Mouse (Mus musculus) A20 (cell line): ENCODE measurements around the gene Ppp1r13b.

Experiments used
- DNase-seq: peaks from one replicate; pipeline ENCODE4 v3.0.0-alpha.2; 2011; ENCODE audit warnings: low read depth, low spot score

The Ppp1r13b gene

DNA sequence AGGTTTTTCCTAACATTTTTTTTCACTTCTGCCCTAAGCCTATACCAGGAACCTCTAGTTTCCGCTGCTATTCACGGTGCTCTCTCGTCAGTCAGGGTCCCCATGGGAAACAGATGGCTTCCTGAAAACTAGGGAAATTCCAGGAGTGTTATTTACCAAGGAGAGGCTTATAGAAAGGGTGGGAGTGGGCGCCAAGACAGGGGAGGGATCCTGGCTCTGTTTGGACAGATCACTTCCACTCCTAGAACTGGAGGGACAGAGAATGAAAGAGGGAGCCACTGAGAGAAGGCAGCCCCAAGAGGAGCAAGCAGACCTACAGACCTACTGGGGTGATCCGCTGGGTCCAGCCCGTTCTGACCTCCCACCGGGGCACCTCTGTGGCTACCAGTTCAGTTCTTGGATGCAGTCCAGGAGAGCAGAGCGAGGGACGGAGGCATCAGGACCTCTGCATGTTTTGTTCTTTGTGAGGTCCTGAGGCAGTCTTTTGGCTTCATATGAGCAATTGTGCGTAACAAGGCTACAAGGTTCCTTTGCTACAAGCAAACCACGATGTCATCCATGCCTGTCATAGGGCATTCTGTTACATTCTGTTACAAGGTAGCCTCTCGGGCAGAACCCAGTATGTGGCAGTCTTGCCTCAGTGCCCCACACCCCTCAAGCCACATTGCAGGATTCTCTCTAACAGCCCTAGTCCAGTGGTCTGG is 8.8 kb upstream of the Ppp1r13b start:
- DNase-seq, result peak; percentile 30

DNA sequence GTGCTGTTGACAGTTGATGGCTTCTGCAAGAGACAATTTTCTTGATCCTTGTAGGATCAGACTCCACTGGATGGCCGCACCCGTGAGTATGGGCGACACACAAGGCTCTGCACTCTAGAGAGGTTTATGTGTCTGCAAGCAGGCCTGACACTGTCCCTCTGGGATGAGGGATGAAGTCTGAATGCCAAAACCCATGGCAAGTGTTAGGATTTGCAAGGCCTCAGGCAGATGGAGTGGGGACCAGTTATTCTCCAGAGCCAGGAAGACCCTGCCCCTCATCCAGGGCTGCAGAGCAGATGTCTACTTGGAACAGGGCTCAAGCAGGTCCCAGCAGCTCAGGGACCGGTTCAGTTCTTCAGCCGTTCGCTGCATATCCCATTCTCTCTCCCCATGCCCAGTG is 7.9 kb upstream of the Ppp1r13b start:
- no peak for DNase-seq

DNA sequence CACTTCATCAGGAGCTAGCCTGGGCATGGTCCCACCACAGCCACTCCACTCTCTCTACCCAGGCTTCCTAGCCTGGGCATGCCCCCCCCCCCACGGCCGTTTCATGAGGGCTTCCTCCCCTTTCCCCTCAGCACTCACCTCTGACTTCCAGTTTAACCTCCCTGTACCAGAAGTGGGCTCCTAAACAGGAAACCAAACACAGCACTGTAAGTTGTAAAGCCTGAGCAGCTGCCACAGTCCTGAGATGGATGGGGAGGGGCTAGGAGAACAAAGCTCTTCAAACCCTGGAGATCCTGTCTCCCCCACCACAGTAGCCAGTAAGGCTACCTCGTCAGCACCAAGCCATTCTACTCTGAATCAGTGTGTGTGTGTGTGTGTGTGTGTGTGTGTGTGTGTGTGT is 6.1 kb upstream of the Ppp1r13b start:
- no peak for DNase-seq

DNA sequence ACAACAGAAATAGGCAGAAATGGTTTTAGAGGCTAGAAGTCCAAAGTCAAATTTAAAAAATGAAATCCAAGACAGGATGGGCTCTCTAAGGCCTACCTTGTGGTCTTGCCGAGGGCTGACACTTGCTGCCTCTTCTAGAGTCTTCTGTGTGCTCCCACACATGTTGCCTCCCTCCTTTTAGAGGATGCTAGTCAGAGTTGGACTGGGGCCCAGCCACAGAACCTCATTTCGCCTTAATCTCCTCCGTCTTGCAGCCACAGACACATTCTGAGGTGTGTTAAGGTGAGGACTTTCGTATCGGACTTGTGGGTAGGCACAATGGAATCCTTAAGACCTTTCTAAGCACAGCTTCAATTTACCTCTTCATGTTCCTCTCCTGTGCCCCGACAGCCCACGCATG is 4.9 kb upstream of the Ppp1r13b start:
- DNase-seq, result no peak

DNA sequence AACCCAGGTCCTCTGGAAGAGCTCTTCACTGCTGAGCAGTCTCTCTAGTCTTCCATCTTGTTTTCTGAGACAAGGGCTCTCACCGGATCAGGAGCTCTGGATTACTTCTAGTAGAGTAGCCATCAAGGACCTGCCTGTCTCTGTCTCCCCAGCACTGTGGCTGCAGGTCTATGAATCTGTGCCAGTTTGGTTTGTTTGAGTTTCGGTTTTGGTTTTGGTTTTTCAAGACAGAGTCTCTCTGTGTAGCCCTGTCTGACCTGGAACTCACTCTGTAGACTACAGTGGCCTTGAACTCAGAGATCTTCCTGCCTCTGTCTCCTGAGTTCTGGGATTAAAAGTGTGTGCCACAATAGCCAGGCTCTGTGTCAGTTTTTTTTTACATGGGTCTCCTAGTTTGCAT is 3.9 kb upstream of the Ppp1r13b start:
- peak; percentile 41 for DNase-seq

DNA sequence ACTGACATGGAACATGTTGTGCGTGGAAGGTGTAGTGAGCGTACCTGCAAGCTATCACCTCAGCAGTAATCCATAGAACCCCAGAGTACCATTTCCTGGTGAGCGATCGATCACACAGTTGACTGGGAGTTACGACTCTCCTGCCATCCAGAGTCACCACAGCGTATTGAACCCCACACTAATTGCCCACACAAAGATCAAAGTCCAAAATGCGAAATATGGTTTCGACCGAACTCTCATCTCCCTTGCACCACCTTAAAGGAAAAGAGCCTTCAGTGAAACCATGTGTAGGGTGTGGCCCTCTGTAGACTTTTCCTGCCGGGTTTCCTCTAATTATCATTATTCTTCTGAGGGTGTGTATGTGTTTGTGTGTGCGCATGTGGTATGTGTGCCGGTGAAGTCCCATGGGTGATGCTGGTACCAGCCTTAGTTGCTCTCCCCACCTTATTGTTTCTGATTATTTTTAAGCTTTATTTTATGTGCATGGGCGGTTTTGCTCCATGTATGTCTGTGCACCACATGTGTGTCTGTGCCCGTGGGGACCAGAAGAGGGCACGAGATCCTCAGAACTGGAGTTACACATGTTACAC is 3.4 kb upstream of the Ppp1r13b start:
- DNase-seq, result no peak

DNA sequence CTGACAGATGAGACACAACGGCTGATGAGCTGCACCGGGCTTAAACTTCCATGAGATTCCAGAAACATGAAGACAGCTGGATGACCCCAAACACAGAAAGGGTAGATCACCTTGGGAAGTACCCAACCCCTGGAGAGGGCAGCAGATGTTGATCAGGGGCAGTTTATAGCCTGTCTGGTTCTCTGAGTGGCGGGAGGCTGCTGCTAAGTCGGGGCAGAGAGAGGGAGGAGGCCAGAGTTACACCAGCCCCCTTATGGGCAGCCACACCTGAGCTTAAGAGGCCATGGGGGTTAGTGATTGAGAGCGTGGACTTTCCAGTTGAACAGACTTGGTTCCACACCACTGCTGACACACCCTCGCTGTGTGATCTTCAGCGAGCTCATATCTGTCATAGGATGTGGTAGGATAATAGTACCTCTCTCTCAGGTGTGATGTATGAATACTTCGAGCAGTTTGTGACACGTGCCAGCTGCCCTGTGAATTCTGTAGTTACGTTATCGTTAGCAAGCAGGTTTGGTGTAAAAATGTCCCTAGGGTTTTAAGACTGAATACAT is 1.2 kb upstream of the Ppp1r13b start:
- DNase-seq, result peak; percentile 51

DNA sequence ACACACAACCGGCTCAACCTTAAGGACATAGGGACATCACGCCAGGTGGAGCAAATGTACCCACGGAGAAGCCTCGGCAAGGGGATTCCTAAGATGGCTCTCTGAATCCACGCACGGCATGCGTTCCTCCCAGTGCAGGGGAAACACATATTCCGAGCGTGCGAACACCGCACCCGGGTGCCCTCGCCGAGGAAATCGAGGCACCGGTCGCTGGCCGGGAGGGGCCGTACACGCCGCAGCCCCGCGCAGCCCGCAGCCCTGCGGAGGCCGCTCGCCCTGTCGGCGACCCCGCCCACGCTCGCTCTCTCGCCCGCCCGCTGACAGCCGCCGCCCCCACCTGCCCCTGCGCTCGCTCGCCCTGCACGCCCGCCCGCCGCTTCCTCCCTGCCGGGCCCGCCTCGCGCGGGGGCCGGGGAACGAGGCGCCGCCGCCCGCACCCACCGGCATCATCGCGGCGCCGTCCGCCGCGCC is 454 bp downstream of the Ppp1r13b start:
- DNase-seq, result peak; percentile 58

DNA sequence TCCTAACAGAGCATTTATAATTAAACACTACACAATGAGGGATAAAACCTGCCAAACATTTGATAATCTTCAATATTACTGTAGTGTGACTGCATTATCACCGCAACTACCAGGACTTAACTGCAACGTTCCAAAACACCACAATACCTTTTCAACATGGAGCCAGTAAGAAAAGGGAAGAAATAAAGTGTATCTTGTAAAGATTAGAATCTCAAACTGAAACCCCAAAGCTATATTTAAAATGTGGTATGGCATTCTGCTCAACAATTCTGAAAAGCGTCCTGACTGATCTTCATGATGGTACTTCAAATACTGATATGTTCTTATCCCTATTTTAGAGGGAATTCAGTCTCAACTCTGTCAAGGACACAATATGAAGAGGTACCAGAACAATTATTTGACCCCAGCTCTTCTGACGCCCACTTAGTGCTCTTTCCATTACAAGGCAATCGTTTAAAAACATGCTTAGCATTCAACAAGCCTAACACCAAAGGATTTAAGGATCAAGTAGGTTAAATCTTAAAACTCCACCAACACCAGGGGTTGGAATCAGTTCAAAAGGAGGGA is 1.5 kb downstream of the Ppp1r13b start:
- DNase-seq, result peak; percentile 38

DNA sequence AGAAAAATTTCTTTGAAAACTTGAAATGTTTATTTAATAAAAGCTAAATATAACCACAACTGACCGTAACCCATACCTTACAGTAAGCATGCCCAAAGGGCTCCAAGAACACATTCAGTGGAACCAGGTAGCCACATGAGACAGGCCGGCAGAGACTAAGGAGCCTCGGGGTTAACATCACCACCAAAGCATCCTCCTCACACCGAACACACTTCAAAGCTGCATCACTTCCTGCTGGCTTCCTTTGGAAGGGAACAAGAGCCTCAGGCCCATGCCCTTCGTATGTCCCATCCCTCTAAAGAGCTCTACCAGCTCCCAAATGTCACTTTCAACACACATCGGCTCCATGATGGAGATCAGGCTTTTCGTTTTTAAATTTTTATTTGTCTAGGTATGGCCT is 5.4 kb downstream of the Ppp1r13b start:
- DNase-seq, result no peak

DNA sequence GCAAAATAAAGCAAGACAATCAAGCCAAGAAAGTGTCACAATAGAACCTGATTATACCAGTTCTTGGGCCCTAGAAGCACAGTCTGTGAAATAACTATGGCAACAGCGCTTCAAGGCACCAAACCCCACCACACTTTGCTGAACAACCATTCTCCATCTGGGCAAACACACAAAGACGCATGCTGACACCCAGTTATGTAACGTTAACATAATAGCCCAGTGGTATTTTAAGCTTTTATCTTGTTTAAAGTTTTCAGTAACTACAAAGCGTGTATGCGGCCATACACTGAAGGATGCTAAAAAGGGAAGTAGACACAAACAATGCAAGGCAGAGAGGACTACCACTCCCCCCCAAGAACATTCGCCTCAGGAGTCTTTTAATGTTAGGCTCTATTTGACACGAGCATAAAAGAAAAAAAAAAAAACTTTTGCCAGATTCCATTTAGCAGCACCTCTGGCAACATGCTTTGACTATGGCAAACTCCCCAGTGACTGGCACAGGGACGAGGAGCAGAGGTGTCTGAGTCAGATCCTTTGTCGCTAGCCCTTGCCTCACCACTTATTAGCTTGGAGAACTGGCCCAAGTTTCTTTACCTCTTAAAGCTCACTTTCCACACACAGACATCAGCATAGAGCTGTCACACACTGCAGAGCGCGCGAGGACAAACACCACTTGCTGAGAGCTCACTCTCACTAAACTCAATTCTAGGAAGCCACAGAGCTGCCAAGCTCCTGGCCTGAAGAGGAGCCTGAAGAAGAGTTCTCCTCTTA is 6.6 kb downstream of the Ppp1r13b start:
- no peak for DNase-seq

DNA sequence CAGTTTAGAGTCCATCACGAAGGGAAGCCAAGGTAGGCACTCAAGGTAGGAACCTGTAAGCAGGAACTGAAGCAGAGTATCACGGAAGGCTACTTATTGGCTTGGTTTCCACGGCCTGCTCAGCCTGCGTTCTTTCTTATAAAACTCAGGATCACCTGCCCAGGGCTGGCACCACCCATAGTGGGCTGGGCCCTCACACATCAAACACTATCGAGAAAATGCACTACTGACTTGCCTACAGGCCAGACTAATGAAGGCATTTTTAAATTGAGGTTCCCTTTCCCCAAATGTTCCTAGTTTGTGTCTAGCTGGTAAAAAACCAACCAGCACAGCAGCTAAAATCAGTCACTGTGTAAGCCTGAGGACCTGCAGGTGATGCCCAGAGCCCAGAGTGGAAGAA is 8.3 kb downstream of the Ppp1r13b start:
- no peak for DNase-seq

DNA sequence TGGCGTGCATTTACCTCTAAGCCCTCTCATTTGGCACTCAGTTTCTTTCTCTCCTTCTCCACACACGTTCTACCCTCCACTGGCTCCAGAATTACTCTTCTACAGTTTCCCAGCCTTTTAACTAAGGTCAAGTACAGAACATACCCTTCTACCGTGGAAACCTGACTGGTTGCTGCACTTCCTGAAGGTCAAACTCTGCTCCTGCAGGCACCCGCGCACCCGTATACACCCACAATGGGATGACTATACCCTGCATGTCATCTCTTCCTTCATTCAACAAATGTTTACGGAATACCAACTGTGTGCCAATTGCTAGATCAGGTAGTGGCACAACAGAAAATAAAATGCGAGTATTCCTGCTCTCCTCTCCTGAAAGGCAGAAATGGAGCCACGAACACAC is 9.2 kb downstream of the Ppp1r13b start:
- DNase-seq, result no peak

DNA sequence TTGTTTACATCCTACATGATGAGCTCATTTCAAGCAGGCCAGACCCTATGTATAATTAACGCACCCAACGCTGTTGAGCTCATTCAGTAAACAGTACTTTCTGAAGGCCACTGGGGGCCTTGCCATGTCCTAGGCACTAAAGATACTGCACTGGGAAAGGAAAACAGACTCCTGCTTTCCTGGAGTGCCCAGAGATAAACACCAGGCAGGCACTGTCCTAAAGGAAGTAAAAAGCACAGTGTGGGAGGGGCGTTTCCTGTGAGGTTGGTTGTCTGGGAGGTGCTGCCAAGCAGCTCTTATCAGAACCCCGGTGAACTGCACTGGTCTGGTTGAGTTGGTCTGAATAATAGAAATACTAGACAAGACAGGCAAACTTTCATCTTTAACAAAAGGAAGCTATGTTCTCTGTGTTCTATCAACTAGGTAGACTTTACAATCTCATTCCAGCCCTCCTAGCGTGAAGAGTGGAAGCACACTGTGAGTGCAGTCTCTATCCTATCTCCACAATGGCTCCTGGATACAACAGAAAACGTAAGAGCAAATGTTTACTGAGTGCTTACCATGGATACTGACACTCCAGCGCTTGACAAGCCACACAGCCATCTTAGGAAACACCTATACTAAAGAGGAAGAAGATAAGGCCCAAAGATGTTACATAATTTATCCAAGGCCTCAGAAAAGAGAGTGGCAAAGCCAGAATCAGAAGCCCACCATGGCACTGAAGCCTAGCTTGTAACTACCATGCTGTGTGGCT is 10.8 kb downstream of the Ppp1r13b start:
- DNase-seq, result no peak

DNA sequence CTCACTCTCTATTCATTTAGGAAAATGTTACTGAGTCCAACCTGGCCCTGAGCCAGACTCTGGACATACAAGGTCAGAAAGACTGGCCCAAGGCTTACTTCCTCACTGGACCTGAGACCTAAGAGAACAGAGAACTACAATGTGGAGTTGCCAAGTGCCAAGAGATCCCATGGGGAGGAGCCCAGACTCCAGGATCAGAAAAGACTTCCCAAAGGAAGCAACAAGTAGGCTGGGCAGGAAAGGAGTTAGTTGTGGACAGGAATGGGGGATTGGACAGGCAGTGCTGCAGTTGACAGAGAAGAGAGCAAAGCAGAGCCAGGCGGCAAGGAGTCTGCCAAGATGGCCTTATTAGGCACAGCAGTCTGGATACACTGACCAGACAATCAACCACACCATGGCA is 13.8 kb downstream of the Ppp1r13b start:
- no peak for DNase-seq

DNA sequence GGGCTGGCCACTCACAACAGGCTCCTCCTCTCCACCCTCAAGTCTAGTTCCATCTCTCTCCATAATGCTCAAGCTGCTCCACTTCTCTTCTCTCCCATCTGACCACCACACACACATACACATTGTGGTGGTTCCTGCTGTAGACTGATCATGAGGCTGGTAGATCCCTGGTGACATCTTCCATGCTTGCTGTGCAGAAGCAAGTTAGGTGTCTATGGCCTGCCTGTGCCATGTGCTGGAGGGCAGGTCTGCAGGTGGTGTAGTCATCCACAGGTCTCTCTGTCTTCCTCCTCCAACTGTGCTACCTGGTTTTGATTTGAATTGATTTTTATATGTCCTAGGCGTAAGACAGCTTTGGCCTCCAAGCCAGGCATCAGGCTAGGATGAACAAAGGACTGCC is 14.9 kb downstream of the Ppp1r13b start:
- DNase-seq, result no peak

DNA sequence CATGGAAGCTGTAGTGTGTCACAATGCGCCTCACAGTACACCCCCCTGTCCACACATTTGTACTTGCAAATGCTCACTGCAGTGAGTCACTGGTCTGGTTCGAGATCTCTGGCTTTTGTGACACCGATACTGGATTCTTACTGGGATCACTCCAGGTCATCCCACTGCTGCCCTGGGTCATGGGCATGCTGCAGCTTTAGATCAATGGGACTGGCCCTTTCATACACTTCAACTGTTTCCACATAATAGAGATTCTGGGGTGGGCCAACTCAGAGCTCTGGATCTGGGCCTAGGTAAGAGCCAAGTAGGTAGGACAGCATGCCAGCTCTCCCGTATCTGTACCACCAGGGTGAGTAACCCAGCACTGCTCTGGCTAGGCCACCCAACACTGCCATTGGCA is 16.1 kb downstream of the Ppp1r13b start:
- DNase-seq, result no peak

DNA sequence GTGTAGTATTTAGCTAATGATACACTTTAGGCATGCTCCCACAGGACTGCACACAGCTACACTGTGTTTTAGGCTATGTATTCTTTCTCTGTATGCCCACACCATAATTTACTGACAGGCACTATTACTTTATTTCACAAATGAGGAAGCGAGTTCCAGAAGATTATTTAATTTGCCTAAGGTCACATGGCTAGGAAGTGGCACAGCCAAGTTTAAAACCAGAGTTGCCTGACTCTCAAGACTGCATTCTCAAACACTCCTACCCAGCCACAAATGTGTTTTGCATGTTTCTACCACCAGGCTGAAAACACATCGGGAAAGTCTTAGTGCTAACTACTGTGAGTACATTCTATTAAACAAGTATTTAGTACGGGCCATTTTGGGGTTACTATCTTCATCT is 18.7 kb downstream of the Ppp1r13b start:
- DNase-seq, result peak; percentile 81

DNA sequence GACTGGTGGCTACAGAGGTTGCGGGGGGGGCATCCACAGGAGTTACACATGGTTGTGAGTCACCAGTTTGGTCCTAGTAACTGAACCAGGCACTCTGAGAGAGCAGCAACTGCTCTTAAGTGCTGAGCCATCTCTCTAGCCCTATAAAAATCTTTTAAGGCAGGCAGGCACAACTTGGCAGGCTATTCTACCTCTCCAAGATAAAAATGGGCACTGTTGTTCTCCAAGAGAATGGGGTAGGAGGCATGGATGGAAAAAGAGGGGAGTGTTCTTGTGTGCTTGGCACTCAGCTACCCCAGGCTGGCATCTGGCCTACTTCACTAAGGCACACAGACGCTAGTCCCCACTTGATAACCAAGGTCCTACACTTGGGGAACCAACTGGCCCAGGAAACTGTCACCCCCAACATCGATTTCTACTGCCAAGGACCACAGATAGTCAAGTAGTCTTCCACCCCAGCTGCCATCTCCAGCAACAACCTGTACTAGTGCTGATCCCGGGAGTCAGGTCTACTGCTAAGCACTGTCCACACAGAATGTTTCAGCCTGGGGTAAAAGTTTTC is 19.5 kb downstream of the Ppp1r13b start:
- no peak for DNase-seq

DNA sequence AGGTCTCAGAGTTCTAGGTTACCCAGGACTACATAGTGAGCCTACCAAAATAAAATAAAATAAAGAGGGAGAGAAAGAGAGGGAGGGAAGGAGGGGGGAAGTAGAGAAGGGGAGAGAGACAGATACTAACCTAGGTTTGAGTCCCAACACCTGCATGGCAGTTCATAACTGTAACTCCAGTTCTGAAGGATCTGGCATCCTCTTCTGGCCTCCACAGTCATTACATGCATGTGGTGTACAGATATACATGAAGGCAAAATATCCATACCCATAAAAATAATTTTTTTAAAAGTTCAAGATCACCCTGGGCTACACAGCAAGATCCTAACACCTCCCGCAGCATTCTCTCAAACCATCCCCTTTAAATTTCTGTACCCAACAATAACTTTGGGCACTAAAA is 20.9 kb downstream of the Ppp1r13b start:
- DNase-seq, result peak; percentile 44

DNA sequence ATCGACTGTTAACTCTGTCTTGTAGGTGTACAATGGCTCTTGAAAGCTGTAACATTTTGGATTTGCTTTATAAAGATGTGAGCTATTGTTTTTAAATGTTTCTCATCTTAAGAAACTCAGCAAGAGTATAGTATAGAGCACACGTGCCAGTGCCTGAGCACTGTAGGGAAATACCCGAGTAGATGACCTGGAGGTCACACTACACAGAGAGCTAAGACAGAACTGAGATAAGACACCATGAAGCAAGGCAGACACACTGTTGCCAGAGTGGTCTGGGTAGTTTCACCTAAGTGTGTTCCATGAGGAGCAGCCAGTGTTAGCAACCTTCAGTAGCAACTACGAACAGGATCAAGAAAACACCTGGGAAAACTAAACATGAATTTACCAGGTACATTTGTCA is 25.1 kb downstream of the Ppp1r13b start:
- DNase-seq, result peak; percentile 62
